Mouse (Mus musculus) adrenal gland, postnatal 14 days (tissue): ENCODE results near the gene Dpp10. TPM values are rescaled to one million over a fixed set of nuclear protein-coding genes. Genes with fewer than 3 reads are reported as not detected.
A peak's percentile ranks its signal among the peaks of the same experiment; 100 is the strongest.

Source experiments
- DNase-seq: peaks from one replicate; pipeline ENCODE4 v3.0.0; 2021; ENCODE audit warnings: mixed read lengths
- long read RNA-seq, 2 experiments: library from polyadenylated mRNA; stranded (forward); transcript quantifications; one replicate each; pipeline ENCODE4 v2.0.0; 2021
- total RNA-seq: library from RNA; stranded (reverse); gene quantifications from 2 replicates; pipeline ENCODE4 v1.2.3, GENCODE M21; 2021

Dpp10 gene
- total RNA-seq: 0.15 and 0.33 TPM in 2 replicates
- long read RNA-seq, experiment 1: 0 reads
- long read RNA-seq, experiment 2, full-length matches to known transcripts: 1 of 1 reads
- long read RNA-seq, experiment 2, partial matches to known transcripts: 0 of 1 reads
- long read RNA-seq, experiment 2, other reads (novel, unspliced or antisense): 0 of 1 reads

DNA sequence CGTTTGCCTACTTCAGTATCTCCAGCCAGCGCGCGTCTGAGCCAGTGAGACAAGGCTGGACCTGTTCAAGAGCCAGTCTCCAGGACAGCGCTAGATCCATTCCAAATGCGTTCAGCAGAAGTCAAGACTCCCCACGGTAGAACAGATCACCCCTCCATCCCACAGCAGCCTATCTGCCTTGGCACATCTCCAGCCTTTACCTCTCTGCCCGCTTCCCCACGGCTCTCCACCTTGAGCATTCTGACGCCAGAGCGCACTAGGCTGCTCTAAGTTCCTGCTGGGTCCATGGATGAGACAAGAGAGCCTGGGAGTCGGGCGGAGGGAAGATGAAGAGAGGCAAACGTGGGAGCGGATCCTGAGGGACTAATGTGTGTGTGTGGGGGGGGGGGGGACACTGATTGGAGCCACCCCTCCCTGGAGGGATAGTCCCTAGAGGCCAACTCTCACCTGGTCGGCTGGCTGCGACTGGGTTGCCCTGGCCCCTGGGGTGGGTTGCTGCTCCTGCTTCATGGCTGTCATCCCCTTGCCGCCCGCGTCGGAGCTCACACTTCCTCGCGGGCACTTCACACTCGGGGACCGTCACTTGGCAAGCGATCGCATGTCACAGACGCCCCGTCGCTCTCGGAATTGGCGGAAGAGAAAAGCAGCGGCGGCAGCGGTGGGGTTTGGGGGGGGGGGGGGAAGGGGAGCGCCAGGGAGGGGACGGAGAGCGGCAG is at the start of gene Dpp10:
Gene Dpp10, minus strand, starts transcription at position 635 of the 716 bp plus-strand sequence.
- DNase-seq: no peak

DNA sequence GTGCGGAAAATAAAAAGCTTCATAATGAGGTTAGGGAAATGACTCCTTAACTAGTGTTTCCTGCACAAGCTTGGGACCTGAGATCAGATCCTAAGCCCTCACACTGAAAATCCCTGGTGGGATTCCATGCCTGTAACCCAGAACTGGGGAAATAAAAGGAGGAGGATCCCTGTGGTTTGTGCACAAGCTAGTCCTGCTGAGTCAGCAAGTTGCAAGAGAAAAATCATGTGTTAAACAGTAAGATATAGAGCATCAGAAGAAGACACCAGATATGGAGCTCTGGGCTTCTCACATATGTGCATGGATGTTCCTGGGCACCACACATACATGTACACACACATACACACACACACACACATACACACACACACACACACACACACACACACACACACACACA is 3.2 kb upstream of the Dpp10 start:
- no peak for DNase-seq

DNA sequence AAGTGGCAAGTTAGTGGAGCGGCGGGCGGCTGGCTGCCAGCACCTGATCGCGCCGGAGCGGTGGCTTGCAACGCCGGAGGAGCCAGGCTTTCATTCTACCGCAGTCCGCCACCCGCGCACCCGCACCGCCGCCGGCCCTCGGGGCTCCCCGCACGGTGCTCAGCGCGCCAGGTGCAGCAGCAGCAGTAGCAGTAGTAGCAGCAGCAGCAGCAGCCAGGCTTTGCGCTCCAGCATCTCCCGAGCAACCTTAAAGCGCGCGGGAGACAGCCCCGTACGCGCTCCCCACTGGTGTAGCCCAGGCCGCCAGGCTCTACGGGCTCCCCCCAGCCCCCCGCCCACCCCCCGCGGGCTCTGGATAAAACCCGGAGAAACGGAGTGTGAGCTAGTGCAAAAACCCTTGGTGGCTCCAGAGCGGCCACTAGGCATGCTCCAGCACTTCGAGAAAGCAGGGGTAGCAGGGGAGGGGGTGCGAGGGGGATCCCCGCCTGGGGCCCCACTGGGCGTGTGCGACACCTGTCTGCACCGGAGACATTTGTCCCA is 472 bp upstream of the Dpp10 start:
- no peak for DNase-seq

DNA sequence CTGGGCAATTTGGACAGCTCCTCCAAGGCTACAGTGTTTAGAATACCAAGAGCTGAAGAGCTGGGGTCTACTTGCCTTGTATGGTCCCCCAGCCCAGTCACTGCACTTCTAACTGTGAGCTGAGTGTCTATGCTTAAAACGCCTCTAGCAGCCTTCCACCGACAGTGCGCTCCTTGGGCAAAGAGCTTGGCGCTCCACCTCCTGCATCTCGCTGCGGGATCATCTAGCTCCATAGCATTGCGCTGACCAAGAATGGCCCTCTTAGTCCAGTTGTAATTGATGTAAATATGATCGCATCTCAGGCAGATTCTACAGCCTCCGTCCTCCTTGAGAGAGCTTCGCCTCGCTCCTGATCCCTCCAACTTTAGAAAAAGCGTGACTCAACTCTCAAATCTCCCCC is 1.2 kb downstream of the Dpp10 start:
- no peak for DNase-seq

DNA sequence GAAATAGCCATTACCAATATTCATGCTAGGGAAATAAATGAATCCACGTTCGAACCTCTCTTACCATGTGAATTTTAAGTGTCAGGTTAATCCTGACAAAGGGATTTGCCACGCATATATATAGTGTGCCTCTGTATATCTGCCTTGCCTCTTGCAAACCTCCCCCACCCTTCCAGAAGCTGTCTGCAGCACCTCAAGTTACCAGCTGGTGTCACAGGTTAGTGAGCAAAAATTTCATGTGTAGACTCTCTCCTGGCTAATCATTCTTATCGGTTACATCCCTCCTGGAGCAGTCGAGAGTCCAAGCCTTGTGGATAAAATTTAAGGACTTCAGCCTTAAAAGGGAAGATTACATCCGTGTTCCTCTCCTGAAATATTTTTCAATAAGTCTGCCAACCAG is 1.9 kb downstream of the Dpp10 start:
- no peak for DNase-seq

DNA sequence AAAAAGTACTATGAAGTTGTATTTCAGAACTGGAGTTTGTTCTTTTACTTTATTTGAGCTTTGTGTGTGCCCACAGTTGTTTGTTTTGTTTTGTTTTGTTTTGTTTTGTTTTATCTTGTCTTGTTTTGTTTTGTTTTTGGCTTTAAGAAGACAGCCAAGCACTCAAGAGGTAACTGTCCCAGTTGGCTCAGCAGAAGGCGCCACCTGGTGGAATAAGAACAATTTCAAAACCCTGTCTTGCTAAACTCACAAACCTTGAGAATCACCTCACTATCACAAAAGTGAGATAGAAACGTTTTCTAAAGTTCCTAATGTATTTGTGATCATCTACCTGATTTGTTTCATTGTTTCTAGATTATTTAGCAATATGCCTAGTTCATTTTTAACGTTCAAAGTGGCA is 3.8 kb downstream of the Dpp10 start:
- peak; percentile 25 for DNase-seq

DNA sequence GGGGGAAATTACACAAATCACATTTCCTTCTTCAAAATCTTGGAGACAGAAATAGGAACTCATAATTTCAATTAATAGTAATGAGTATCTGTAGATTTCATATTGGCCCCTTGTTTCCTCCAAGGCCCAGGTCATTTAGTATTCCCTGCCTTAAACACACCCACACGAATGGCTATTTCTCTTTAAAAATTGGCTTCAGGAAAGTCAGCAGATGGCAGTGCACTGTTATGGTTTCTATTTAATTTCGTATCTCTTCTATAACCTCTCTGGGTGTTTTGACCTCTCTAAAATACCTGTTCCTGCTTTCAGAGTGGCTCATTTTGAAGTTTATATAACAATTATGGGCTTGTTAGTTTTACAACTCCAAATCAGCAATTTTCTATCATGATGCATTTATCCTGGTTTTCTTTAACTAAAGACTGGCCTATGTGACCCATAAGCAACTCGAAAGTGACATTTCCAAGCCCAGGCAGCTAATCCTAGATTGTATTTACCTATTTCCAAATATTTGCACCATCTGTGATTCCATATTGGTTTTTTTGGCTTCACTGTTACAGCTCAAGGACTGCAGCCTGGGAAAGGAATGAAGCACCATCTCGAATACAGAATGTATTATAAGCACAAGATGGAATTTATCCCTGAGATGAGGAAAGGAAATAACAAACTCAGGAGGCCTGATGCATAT is 9.9 kb downstream of the Dpp10 start:
- no peak for DNase-seq

DNA sequence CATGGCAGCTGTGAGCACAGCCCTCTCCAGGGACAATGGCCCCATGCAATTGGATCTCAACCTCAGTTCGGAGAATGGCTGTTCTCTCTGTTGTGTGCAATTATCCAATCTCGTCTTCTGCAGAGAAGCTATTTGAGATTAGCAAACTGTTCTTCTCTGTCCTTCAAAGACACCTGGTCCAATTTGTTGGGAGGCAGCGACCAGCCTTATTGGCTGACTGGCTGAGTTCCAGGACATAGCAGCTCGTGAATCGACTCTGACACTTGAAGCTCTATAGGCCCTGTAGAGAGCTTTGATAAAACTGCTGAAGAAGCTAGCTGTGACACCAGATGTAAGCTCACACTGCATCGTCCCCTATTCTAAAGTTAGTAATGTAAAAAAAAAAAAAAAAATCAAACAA is 12.7 kb downstream of the Dpp10 start:
- no peak for DNase-seq

DNA sequence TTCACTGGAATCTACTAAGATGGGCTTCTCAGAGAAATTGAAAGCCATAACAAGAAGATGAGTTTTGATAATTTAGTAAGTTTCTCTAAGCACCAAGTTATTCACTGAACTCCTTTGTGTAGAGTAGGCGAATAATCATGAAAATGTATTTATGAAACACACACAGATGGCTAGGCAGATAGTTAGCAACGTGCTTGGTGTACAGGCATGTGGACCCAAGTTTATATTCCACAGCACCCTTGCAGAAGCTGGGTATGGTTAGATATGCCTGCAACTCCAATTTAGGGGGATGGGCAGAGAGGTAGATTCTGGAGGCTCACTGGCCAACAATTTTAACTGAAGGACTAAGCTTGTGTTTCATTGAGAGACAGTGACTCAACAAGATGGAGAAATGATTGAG is 13.4 kb downstream of the Dpp10 start:
- DNase-seq: no peak

DNA sequence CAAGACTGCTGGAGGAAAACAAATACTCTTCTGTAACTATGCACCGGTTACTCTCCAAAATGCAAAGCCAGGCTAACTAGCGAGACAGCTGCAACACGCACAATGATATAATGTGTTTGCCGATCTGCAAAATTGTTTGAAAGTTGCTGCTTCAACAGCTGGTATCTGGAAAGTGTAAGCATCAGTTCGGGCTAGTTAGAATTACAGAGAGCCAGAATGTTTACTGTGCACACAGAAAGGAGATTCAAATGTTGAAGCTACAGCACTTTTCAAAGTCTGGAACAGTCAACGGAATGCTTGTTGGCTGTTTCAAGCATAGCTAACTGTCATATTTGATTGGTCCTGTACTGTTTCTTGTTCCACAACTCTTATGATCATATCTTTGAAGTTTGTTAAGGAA is 42.6 kb downstream of the Dpp10 start:
- DNase-seq: no peak

DNA sequence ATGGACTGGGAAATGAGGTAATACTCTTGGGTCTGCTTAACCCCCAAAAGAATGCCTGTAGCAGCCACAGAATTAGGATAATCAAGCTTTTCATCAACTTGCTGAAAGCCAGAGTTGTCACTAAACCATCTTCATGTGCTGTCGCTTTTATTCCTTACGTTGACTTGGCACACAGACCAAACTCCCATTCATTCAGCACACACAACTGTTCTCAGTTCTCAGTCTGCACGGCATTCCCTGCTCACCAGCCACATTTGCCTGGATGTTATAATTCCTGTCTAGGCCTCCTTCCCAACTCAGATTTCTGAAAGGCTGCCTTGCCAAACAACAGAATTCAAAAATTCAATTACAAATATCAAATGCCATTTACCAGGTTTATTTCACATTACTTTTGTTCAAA is 49.6 kb downstream of the Dpp10 start:
- DNase-seq: no peak

DNA sequence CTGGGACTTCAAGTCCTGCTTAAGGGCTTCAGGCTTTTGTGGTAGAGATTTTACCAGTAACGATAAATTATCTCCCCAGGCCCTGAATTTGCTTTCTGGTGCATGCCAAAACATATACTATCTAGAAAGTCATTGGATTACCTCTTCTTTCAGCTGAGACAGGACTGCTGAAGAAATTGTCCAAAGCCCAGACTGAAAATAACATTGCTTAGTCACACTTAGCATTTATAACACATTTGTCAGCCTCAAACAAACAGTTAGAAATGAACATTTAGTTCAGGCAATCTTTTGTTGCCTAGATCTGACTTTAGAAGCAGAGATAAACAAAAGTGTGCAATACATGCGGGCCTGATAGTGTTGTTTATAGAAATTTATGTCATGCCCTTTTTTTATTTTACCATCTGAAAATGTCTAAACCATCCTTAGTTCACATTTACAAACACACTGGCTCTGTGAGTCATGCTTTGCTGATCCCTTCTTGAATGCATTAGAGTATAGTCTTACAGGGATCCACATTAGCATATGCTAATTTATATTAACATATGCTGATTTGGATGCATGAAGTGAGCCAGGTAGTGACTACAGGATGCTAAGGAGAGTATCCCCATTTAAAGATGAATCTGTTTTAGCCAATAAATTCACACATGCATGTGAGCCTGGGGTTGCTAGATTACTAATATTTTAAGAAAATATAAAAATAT is 59.9 kb downstream of the Dpp10 start:
- DNase-seq: no peak

DNA sequence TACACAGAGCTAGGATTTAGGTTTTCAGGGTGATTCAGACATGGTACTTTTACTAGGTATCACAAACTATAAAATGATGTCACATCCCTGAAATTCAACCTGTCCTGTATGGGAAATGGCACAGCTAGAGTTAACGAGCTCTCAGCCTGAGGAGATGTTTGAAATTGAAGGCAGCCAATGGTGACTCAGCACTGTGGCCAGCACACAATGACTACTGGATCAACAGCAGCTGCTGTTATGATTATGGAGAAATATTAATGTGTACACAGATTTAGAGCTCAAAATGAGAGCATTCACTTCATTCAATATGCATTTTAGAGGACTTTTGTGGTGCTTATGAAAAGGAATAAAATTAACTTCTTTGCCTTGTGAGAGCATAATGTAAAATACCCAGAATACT is 66.8 kb downstream of the Dpp10 start:
- no peak for DNase-seq

DNA sequence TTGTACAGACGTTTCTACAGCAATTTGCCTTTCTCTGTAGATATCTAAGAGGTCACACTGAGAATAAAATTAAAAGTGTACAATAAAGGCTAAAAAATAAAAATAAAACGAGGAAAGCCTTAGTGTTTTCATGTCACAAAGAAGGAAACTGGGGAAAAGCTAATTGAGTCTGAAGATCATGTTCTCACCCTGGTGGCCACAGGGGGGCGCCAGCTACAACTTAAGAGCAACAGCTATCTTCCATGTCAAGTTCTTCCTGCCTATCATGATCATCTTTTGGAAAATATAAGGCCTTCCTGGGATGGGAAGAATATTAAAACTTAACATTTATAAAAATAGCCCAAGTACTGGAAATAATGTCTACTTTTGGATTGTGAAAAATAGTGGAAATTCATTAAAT is 70.7 kb downstream of the Dpp10 start:
- DNase-seq: peak; percentile 43

DNA sequence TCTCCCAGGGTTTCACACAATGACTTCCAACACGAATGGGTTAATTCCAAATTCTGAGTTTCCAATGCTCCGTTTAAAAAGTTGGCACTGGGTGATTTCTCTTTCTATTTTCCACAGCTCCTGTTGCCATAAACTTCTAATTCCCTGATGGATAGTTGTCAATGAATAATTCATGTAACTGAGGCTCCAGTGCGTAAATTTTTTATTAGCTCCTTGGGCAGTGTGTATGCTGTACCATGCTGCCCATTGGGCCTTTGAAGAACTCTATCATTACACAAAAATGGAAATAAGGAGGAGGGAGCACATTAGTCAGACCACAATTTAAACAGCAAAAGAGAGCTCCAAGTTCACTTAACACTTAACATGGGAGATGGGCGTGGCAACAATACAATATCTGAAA is 99.2 kb downstream of the Dpp10 start:
- no peak for DNase-seq

DNA sequence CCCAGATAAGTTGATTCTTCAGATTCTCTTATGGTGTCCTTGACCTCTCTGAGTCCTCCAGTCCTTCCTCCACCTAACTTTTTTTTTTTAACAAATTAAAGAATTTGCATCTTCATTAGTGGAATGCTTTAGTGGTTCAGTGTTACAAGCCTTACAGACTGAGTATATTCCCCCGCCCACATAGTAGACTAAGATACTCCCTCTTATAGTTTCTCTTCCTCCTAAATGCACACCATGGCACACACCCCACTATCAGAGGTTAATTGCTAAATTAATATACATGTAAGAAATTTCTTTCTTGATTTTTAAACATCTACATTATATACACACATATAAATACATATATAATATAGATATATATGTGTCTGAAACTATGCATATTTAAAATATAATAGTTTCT is 104.5 kb downstream of the Dpp10 start:
- no peak for DNase-seq

DNA sequence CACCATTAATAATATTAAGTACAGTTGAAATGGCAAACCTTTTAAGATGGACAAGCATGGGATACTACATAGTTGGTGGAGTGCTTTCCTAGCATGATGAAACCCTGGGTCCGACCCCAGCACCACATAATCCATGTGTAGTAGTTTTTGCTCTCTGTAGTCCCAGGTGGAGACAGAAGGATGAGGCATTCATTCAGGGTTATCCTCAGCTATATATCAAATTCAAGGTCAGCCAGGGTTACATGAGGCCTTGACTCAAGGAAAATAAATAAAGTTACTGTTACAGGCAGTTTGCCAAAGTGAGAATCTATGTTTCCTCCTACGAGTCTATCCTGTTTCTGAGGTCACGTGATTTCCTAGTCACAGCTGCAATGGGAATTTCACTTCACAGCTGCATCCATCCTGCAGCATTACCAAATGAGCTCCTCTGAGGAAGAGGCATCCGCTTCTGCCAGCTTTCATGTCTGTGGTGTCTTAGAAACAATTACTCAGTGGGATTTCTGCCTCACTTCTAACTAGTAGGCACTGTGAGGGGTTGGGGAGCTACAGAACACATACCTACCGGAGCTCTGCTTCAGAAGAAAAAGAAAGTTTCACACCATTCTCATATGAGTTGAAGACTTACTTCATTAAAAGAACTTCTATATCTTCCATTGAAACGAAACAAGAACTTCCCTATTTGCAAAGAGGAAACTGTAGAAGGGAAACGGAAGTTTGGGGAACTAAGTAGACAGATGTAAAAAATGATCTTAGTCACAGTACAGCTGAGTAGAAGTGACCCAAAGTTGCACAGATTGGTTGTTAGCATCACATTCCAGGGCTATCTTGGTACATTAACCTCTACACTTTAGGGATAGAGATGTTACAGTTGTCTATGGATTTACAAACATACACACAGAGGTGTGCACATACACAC is 111.3 kb downstream of the Dpp10 start:
- no peak for DNase-seq

DNA sequence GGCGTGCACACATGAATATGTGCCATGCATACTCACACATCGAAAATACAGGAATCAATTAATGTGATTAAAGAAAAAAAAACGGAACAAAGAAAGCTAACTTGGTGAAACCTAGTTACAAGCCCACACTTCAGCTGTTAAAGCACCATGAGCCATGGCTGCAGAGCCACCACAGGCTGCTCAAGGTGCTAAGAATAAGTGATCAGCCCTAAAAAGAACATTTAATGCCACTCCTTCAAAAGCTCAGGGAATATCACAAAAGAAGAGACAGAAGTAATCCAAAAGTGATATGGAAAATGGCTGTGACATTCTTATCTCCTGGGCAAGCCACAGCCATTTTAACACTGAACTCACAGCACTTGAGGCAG is 117.4 kb downstream of the Dpp10 start:
- DNase-seq: no peak

DNA sequence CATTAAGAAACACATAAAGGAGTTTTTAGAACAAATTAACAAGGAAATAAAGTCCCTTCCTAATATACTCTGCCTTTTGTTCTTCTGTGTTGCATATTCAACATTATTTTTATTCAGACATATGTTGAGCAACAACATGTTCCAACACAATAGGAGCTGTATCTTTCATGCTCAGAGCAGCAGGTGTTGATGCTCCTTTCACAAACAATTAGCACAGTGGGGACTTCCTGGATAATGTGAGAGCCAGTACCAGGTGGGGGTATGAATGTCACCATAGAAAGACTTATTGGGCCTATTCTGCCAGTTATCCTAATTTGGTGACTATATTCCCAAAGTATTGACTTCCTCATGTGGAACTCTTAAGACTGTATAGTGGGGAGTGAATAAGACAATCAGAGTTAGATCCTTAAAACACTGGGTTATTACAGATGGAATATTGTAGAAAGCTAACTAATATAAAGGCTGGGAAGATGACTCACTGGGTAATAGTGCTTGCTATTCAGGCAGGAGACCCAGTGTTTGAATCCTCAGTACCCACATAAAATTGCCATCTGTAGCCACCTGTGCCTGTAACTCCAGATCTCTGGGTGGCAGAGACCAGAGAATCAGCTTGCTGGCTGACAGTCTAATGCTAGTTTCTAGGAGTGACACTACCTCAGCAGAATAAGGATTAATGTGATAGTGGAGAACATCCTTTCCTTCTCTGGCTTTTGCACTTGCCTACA is 117.9 kb downstream of the Dpp10 start:
- no peak for DNase-seq

DNA sequence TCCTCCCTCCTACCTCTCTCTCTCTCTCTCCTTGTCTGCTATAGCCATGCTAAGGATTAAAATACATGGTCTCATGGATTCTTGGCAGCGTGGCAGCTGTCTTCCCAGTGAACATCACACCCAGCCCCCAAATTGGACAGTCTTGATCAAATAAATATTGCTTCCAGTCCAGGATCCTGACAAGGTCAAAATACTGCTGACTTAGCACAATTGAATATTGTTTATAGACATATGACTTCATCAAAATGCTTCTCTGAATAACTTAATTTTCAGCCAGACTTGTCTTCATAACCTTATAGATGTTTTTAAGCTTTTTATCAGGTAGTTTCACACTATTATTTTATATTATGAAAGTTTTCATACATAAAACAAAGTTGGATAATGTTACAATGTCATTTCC is 120.5 kb downstream of the Dpp10 start:
- DNase-seq: no peak

DNA sequence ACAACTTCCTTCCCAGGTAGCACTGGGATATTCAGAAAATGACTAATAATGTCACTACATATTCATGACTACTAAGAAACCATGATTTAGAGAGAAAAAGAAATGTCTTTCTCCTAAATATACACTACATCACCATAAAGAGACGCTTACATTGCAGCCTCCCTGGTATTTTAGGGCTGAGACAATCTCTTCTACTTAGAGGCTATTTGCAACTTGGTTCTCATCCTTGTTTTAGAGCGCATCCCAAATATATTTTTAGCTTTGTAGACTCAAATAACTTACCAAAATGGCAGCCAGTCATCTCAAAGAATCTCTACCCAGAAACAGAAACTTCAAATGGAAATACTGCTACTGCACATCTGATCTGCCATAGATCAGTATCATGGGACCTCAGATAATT is 121.5 kb downstream of the Dpp10 start:
- DNase-seq: no peak
